Mouse (Mus musculus): ENCODE results near the gene Agbl1. TPM values are rescaled to one million over a fixed set of nuclear protein-coding genes. Genes with fewer than 3 reads are reported as not detected.

Gene Agbl1
- total RNA-seq, 1 experiment = not detected

DNA sequence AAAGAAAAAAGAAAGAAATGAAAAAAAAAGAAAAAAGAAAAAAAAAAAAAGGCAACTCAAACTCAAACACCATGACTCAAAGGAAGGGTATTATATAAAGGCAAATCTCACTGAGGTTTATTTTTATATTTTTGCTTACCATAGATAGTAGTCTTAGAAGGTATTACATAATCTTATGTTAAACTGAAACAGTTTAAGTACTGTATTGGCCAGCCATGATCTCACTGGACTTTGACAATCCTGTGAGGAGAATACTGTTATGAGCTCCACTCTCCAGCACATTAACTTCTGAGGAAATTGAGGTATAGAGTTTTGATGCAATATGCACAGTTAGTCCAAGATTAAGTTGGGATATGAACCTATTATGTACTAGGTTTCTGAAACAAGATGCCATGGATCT lies 909.0 kb downstream of the Agbl1 start:
- Histone ChIP-seq H3K27ac (ENCODE audit: insufficient read depth, low read depth, low read length, poor library complexity, severe bottlenecking) (no peak overlapping the region), H3K4me3 (ENCODE audit: insufficient read depth in 1 of 2, low read depth in 1 of 2, low read length in 2 of 2, poor library complexity in 1 of 2, severe bottlenecking in 1 of 2) (no peak overlapping the region), H3K4me1 (ENCODE audit: control insufficient read depth in 2 of 2, insufficient read depth in 2 of 2, low read length in 2 of 2, poor library complexity in 1 of 2) (no peaks in the 10 kb centered on the region), H3K9me3 (ENCODE audit: control insufficient read depth, insufficient read depth, low read depth, low read length) (no peaks in the 10 kb centered on the region), H3K36me3 (ENCODE audit: control insufficient read depth, insufficient read depth, low read length, poor library complexity, severe bottlenecking) (no peaks in the 10 kb centered on the region), H3K9ac (ENCODE audit: insufficient read depth, low read depth, low read length, poor library complexity, severe bottlenecking) (no peak overlapping the region)
- no peak for DNase-seq (ENCODE audit: low read depth, low spot score)
- no peak for TF ChIP-seq ZC3H11A (IDR thresholded peaks at IDR 0.05; ENCODE audit: borderline replicate concordance, low read depth, low read length)
- no peak for TF ChIP-seq CHD2 (IDR thresholded peaks at IDR 0.05; ENCODE audit: low read depth, low read length)
- in situ Hi-C loops (cut with MboI; ENCODE audit: low sequenced_read_pairs in 2 of 2, unreplicated experiment in 2 of 2) = no loop called here

DNA sequence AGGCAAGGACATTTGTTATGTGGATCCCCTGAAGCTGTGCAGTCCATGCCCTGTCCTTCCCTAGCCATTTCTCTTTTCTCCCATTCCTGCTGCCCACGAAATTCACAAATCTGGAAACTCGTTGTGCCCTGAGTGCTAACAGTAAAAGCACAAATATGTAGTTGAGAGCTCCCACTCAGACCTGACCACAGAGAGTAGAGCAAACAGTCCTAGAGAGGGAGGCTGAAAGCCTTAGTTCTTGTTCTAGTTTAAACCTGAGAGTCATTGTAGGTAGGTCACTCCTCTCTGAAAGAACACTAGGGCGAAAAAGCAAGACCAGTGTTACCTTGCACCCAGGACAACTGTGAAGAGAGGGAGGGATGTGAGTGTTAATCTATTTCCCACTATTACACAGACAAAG lies 917.8 kb downstream of the Agbl1 start:
- TF ChIP-seq MAFK (IDR thresholded peaks at IDR 0.05; ENCODE audit: insufficient read depth, low read depth, low read length) (no peak), ZC3H11A (IDR thresholded peaks at IDR 0.05; ENCODE audit: borderline replicate concordance, low read depth, low read length) (no peak), CHD2 (IDR thresholded peaks at IDR 0.05; ENCODE audit: low read depth, low read length) (no peak), HCFC1 (IDR thresholded peaks at IDR 0.05; ENCODE audit: borderline replicate concordance, insufficient read depth, low read length) (no peak), ZNF384 (IDR thresholded peaks at IDR 0.05; ENCODE audit: low read depth, low read length) (no peak)
- no peaks in the 10 kb centered on the region for H3K4me1 ChIP-seq (ENCODE audit: control insufficient read depth in 2 of 2, insufficient read depth in 2 of 2, low read length in 2 of 2, poor library complexity in 1 of 2)
- H3K9me3 ChIP-seq (ENCODE audit: control insufficient read depth, insufficient read depth, low read depth, low read length) = no peaks in the 10 kb centered on the region
- in situ Hi-C loops (cut with MboI; ENCODE audit: low sequenced_read_pairs in 2 of 2, unreplicated experiment in 2 of 2) = no loop called here
- no peak for DNase-seq (ENCODE audit: low read depth, low spot score)
- no peaks in the 10 kb centered on the region for H3K36me3 ChIP-seq (ENCODE audit: control insufficient read depth, insufficient read depth, low read length, poor library complexity, severe bottlenecking)
- H3K4me3 ChIP-seq (ENCODE audit: insufficient read depth in 1 of 2, low read depth in 1 of 2, low read length in 2 of 2, poor library complexity in 1 of 2, severe bottlenecking in 1 of 2) = no peak overlapping the region
- H3K9ac ChIP-seq (ENCODE audit: insufficient read depth, low read depth, low read length, poor library complexity, severe bottlenecking) = no peak overlapping the region
- H3K27ac ChIP-seq (ENCODE audit: insufficient read depth, low read depth, low read length, poor library complexity, severe bottlenecking) = no peak overlapping the region

DNA sequence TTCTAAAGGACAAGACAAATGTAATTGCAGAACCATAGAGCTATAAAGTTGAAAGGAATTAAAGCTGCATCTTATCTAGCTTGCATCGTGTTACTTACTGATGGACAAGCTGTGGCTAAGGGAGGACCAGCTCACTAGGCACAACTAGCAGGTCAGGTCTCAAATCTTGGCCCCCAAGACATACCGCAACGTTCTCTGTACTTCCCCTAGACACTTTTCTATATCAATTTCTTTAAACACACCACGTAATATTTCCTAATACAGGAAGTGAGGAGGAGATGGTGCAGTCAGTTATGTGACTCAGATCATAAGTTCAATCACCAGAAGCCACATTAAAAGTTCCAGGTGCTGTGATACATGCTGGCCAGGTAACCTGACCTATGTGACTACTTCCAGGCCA lies 919.1 kb downstream of the Agbl1 start:
- TF ChIP-seq ZC3H11A (IDR thresholded peaks at IDR 0.05; ENCODE audit: borderline replicate concordance, low read depth, low read length) (no peak), MAFK (IDR thresholded peaks at IDR 0.05; ENCODE audit: insufficient read depth, low read depth, low read length) (no peak)
- Histone ChIP-seq H3K36me3 (ENCODE audit: control insufficient read depth, insufficient read depth, low read length, poor library complexity, severe bottlenecking) (no peaks in the 10 kb centered on the region), H3K9me3 (ENCODE audit: control insufficient read depth, insufficient read depth, low read depth, low read length) (no peaks in the 10 kb centered on the region), H3K4me3 (ENCODE audit: insufficient read depth in 1 of 2, low read depth in 1 of 2, low read length in 2 of 2, poor library complexity in 1 of 2, severe bottlenecking in 1 of 2) (no peak overlapping the region), H3K4me1 (ENCODE audit: control insufficient read depth in 2 of 2, insufficient read depth in 2 of 2, low read length in 2 of 2, poor library complexity in 1 of 2) (no peaks in the 10 kb centered on the region), H3K27ac (ENCODE audit: insufficient read depth, low read depth, low read length, poor library complexity, severe bottlenecking) (no peak overlapping the region), H3K9ac (ENCODE audit: insufficient read depth, low read depth, low read length, poor library complexity, severe bottlenecking) (no peak overlapping the region)
- no peak for DNase-seq (ENCODE audit: low read depth, low spot score)
- in situ Hi-C loops (cut with MboI; ENCODE audit: low sequenced_read_pairs in 2 of 2, unreplicated experiment in 2 of 2) = no loop called here

DNA sequence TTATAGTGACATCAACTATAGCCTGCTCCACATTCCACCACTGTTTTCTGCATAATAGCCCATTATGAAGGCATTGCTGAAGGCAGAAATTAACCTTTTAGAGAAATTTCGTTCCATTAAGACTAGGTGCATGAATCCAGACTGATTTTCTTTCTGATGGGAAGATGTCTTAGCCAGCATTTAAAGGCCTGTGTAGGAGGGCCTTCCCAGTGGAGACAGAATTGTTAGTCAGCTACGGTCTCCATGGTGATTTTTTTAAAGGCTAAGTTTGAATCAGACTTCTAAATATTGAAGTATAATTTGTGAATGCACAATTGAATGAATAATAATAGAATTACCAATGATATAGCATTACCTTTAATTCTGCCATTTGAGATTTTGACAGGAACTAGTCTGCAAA lies 920.2 kb downstream of the Agbl1 start:
- no peak overlapping the region for H3K4me3 ChIP-seq (ENCODE audit: insufficient read depth in 1 of 2, low read depth in 1 of 2, low read length in 2 of 2, poor library complexity in 1 of 2, severe bottlenecking in 1 of 2)
- DNase-seq (ENCODE audit: low read depth, low spot score) = no peak
- H3K4me1 ChIP-seq (ENCODE audit: control insufficient read depth in 2 of 2, insufficient read depth in 2 of 2, low read length in 2 of 2, poor library complexity in 1 of 2) = no peaks in the 10 kb centered on the region
- H3K36me3 ChIP-seq (ENCODE audit: control insufficient read depth, insufficient read depth, low read length, poor library complexity, severe bottlenecking) = no peaks in the 10 kb centered on the region
- TF ChIP-seq ZNF384 (IDR thresholded peaks at IDR 0.05; ENCODE audit: low read depth, low read length) (no peak), ZC3H11A (IDR thresholded peaks at IDR 0.05; ENCODE audit: borderline replicate concordance, low read depth, low read length) (no peak), CHD2 (IDR thresholded peaks at IDR 0.05; ENCODE audit: low read depth, low read length) (no peak), MAFK (IDR thresholded peaks at IDR 0.05; ENCODE audit: insufficient read depth, low read depth, low read length) (no peak), HCFC1 (IDR thresholded peaks at IDR 0.05; ENCODE audit: borderline replicate concordance, insufficient read depth, low read length) (no peak)
- H3K9ac ChIP-seq (ENCODE audit: insufficient read depth, low read depth, low read length, poor library complexity, severe bottlenecking) = no peak overlapping the region
- in situ Hi-C loops (cut with MboI; ENCODE audit: low sequenced_read_pairs in 2 of 2, unreplicated experiment in 2 of 2) = no loop called here
- no peaks in the 10 kb centered on the region for H3K9me3 ChIP-seq (ENCODE audit: control insufficient read depth, insufficient read depth, low read depth, low read length)
- no peak overlapping the region for H3K27ac ChIP-seq (ENCODE audit: insufficient read depth, low read depth, low read length, poor library complexity, severe bottlenecking)

DNA sequence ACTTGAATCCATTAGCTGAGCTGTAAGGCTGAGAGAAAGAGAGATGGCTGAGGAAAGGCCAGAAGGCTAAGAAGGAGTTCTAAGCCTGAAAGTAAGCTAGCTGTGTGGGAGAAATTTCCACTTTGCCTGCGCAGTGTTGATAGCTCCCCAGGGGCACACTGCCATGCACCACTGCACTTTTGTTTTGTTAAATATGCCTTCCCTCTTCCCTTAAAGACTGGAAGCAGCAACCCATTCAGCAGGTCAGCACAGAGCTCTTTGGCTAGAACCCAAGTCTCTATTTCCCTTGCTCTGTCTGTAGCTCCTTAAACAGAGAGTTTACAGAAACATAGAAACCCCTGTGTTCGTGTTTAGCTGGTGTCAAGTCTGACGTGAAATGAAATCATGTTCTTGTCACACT lies 922.7 kb downstream of the Agbl1 start:
- Histone ChIP-seq H3K4me1 (ENCODE audit: control insufficient read depth in 2 of 2, insufficient read depth in 2 of 2, low read length in 2 of 2, poor library complexity in 1 of 2) (no peaks in the 10 kb centered on the region), H3K4me3 (ENCODE audit: insufficient read depth in 1 of 2, low read depth in 1 of 2, low read length in 2 of 2, poor library complexity in 1 of 2, severe bottlenecking in 1 of 2) (no peak overlapping the region), H3K9me3 (ENCODE audit: control insufficient read depth, insufficient read depth, low read depth, low read length) (no peaks in the 10 kb centered on the region), H3K9ac (ENCODE audit: insufficient read depth, low read depth, low read length, poor library complexity, severe bottlenecking) (no peak overlapping the region), H3K27ac (ENCODE audit: insufficient read depth, low read depth, low read length, poor library complexity, severe bottlenecking) (no peak overlapping the region), H3K36me3 (ENCODE audit: control insufficient read depth, insufficient read depth, low read length, poor library complexity, severe bottlenecking) (no peaks in the 10 kb centered on the region)
- DNase-seq (ENCODE audit: low read depth, low spot score) = no peak
- TF ChIP-seq CHD2 (IDR thresholded peaks at IDR 0.05; ENCODE audit: low read depth, low read length) (no peak), MAFK (IDR thresholded peaks at IDR 0.05; ENCODE audit: insufficient read depth, low read depth, low read length) (no peak), HCFC1 (IDR thresholded peaks at IDR 0.05; ENCODE audit: borderline replicate concordance, insufficient read depth, low read length) (no peak), ZC3H11A (IDR thresholded peaks at IDR 0.05; ENCODE audit: borderline replicate concordance, low read depth, low read length) (no peak), ZNF384 (IDR thresholded peaks at IDR 0.05; ENCODE audit: low read depth, low read length) (no peak)
- in situ Hi-C loops (cut with MboI; ENCODE audit: low sequenced_read_pairs in 2 of 2, unreplicated experiment in 2 of 2) = no loop called here

All from ES-E14 (cell line).